Mouse (Mus musculus) frontal cortex, adult (tissue): ENCODE measurements around the gene Igsf8.
"Not testable (repeated sequence)": the region's sequence is repeated elsewhere in the genome, so short reads cannot be mapped to it uniquely, and the experiment has no call there.

Experiments
- ATAC-seq: cut with Nextera tagmentation; 2 replicates; pipeline ENCODE4 v1.9.2; 2017; ENCODE audit warnings: mild to moderate bottlenecking, moderate library complexity, mixed read lengths; ENCODE audit not compliant: low TSS enrichment

Gene Igsf8

DNA sequence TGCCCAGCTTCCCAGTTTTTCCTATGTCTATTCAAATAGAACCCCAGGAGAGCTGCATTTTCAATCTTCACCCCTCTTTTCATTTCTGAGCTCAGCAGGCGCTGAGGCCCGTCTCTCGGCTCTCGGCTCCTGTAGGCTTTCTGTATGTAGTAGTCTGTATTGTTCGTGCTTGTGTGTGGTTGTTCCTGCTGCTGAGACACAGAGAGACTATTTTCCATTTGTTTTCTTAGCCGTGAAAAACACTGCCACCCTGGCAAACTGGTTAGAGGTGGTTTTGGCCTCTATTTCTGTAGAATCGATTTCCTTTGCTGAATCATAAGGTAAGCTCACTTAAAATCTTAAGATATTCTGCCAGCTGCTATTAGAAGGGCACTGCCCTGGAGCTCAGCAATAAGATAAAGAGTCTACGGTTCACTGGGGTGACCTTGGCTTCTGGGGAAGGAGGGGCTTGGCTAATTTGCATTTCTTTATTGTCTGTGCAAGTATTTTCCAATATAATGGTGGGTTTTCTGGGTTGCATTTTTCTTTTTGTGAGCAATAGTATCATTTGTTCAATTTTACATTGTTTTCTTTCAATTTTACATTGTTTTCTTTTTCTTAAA, at the start of gene Igsf8:
Gene Igsf8, plus strand, starts transcription at position 165 of the 602 bp plus-strand sequence.
- ATAC-seq, result no peak

DNA sequence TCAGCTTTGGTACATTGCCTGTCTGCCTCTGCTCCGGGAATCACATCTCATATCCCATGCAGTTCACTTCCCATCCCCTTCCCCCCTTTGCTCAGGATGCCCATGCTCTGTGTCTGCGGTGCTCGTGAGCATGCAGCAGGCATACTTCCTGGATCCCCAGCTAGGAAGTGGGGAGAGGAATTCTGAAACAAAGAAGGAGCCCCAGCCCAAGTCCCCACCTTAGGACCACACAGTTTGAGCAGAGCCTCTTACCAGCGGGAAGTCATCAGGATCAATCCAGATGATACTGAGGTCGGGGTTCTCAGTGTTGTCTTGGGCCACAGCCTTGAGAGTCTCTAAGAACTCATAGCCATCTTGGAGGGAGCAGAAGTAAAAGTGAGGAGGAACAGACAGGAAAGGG, 48.7 kb upstream of the Igsf8 start:
- no peak for ATAC-seq

GRCm38 (mm10) chr1:172213771-172214170, 47.7 kb upstream of the Igsf8 start:
- ATAC-seq, result no peak

DNA sequence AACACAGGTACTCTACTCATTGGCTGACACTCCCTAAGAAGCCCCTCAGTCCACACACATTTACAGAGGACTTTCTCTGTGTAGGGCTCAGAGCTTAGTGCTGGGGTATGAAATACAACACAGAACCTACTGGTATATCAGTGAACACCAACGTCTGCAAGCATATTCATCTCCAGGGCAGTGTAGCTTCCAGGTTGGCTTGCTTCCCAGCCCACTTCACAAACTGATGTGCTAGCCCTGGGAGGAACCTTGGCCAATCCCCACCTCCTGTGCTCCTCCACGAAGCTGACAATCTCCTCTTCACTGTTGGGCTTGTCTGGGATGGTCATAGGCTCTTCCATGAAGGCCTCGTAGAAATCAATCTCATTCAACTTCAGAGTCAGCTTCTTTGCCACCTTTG, 46.7 kb upstream of the Igsf8 start:
- no peak for ATAC-seq

- ATAC-seq, result peak; percentile 70
Observed at GRCm38 (mm10) chr1:172217148-172217547, 44.3 kb upstream of the Igsf8 start.

DNA sequence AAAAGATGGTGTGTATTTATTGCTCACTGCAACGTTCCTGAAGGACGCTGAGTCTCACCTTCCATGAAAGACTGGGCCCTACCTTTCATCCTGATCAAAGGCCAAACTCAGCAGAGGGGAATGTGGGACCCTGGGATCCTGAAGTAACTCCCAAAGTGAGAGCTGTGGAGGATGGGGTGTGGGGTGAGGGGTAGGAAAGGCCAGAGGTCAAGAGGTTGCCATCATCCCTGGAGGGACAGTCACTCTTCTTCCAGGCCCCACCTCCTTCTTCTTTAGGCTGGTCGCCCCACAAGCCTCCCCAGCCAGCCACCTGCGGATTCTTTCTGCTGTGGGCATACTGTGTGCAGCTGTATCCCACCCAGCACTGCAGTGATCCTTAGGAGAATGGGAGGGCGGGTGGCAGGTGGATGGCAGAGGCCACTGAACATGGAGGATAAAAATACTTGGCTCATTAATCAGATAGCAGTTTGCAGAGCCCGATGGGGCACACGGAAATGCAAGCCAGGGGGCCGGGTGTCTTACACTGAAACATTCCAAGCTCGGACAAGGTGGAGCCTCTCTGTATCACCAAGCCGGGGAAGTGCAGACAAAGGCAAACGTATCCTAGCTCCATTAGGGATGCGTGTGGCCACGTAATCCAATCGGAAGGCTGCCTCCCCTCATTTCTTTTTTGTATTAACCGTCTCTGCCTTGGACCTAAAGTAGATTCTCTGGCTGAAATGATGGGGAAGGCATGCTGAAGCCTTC, 43.1 kb upstream of the Igsf8 start:
- ATAC-seq, result no peak

- no peak for ATAC-seq
Observed at GRCm38 (mm10) chr1:172219451-172220406, 41.7 kb upstream of the Igsf8 start, which contains the start of gene Casq1. Gene Casq1, minus strand, starts transcription at chr1:172219868.

GRCm38 (mm10) chr1:172220414-172220813, 41.0 kb upstream of the Igsf8 start:
- 0 out of 2 replicates have a peak, but pooled peaks have one; percentile 13 for ATAC-seq

DNA sequence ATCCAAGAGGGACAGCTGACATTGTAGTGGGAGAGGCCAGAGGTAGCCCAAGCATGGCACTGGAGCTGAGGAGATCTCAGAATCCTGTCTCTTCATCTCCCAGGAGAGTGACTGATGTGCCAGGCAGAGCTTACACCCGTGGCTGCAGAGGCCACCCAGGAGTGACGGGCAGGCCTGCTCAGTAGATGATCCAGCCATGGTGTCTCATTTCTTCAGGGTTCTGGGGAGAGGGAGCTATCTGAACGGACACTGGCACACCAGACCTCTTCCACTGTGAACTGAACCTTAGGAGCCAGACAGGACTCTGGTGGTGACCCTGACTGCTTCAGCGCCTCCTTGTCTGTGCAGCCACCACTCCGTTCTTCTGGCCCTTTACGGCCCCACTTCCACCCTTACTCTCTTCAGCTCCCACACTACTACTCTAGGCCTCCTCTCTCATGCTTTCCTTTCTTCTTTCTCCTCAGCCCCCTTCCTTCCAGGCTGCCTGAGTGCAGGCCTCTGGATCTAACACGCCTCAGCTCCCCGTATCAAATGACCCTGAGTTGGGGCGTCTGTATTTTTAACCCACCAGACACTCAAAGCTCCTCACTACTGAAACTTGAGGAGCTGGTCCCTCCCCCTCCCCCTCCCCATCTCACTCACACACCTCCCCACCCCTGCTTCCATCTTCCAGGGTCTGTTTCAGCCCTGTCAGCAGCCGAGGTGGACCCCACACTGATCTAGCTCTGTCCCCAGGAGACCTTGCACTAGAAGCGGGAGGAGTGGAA, 40.0 kb upstream of the Igsf8 start:
- no peak for ATAC-seq

GRCm38 (mm10) chr1:172228209-172228608, 33.2 kb upstream of the Igsf8 start:
- no peak for ATAC-seq

GRCm38 (mm10) chr1:172229215-172229614, 32.2 kb upstream of the Igsf8 start:
- ATAC-seq, result no peak

- no peak for ATAC-seq
Observed at GRCm38 (mm10) chr1:172240945-172241708, 20.3 kb upstream of the Igsf8 start.

GRCm38 (mm10) chr1:172242401-172242800, 19.0 kb upstream of the Igsf8 start:
- no peak for ATAC-seq

DNA sequence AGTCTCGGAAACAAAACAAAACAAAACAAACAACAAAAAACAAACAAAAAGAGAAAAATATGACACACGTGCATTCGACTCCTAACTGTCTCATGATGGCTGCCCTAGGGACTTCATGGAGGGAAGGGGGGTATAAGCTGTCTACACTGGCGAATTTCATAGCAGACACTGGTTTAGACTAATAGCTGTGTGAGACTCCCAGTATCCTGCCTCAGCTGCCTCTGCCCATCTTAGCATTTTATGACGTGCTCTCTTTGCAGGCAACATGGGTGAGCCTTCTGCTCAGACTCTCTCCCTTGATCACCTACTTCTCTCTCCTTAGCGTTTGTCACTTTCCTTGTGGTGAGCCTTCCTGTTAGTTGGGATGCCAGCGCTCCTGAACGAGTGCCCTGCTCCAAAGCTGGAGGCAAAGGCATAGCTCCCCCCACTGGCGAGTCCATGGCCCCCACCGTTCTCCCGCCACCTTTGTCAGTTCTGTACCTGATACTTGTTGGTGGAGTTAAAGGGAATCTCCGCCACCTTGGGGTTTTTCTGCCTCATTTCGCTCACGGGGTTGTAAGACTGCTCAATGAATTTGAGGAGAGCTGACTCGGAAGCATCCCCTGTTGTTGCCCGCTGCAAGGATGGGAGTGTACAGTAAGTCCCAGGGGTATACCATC, 17.8 kb upstream of the Igsf8 start:
- no peak for ATAC-seq

DNA sequence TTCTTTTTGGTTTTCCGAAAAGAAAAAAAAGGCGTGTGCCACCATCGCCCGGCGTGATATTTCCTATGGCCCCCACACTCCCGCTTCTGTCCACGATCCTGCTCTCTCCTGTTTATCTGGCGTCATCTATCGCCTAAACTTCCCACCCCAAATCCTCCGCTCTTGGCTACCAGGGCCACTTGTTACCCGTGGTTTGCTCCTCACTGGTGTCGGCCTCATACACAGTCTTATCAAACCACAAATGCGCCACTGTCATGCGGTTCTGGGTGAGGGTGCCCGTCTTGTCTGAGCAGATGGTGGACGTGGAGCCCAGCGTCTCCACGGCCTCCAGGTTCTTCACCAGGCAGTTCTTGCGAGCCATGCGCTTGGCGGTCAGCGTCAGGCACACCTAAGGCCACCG, 16.8 kb upstream of the Igsf8 start:
- not testable (repeated sequence) for ATAC-seq

DNA sequence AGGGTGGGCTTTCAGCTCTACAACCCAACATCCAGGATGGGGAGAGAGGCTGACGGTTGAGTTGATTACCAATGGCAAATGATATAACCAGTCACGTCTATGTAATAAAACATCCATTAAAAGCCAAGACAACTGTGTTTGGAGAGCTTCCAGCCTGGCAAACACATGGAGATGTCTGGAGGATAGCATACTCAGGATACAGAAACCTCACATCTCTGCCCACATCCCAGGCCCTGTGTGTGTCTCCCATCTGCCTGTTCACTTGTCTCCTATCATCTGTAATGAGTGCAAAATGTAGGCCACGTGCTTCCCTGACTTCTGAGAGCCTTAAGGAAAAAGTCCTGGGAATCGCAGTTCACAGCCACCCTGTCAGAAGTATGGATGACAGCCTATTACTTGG, 14.2 kb upstream of the Igsf8 start:
- peak; percentile 83 for ATAC-seq

DNA sequence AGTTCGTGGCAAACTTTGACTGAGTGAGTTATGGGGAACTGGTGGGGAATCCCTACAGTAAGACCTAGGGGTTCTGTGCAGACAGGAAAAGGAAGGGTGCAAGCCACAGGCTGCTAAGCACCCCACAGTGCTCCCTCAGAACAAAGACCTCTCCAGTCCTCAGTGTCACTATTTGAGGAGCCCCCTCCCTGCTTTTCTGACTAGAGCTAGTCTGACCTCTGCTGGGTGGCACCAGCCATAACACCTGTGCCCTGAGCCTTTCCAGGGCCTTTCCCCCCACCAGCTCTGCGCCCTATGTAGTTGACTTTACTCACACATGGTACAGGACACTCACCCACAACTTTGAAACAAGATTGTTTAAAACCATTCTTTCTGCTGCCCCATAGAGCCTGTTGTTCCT, 13.8 kb upstream of the Igsf8 start:
- peak; percentile 53 for ATAC-seq

DNA sequence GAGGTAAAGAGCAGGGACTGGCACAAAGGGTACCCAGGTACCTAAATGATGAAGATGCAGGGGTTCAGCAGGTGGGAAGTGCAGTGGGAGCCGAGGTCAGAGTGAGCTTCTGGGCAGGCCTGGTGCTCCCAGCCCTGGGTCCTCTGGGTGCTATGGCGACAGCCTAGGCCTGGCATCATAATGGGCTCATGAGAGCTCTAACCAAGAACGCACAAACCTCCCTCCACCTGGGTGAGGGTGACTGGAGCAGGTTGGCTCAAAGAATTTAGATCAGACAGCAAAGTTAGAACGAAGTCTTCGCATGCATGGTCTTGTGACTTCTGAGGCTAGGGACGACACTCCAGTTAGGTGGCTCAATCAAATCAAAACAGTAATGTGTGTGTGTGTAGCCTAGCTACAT, 3.1 kb upstream of the Igsf8 start, which contains the start of gene Atp1a4:
Gene Atp1a4, minus strand, starts transcription at position 101 of the 400 bp plus-strand sequence.
- ATAC-seq, result no peak

DNA sequence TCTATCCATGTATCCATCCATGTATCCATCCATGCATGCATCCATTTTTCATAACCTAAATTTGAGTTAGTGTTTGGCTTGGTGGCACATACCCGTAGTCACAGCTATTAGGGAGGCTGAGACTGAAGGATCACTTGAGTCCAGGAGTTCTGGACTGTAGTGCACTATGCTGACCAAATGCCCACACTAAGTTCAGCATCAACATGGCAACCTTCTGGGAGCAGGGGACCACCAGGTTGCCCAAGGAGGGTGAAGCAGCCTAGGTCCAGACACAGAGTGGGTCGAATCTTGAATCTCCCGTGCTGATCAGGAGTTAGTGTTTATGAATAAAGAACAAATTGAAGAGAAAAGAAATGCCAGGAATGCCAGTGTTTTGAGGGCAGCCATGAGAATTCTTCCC, 9.8 kb downstream of the Igsf8 start:
- ATAC-seq, result no peak

DNA sequence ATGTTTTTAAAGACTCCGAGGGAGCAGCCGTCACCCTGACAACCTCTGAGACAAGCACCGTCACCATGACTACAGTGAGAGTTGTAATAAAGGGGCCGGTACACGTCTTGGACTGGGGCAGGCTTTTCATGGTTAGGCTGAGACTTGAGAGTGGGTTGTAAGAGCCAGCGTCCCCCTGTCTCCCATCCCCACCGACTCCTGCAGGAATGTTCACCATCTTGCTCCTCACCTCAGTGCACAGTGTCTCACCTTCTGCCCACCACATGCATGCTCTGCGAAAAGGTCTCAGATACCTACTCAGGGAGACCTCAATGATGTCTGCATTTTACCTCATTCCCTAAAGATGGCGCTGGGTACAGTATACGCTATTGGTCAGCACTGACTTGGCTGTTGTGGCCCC, 10.3 kb downstream of the Igsf8 start:
- peak; percentile 66 for ATAC-seq
